ENCODE assay signal across 7 mouse cellular contexts in the genomic region with DNA sequence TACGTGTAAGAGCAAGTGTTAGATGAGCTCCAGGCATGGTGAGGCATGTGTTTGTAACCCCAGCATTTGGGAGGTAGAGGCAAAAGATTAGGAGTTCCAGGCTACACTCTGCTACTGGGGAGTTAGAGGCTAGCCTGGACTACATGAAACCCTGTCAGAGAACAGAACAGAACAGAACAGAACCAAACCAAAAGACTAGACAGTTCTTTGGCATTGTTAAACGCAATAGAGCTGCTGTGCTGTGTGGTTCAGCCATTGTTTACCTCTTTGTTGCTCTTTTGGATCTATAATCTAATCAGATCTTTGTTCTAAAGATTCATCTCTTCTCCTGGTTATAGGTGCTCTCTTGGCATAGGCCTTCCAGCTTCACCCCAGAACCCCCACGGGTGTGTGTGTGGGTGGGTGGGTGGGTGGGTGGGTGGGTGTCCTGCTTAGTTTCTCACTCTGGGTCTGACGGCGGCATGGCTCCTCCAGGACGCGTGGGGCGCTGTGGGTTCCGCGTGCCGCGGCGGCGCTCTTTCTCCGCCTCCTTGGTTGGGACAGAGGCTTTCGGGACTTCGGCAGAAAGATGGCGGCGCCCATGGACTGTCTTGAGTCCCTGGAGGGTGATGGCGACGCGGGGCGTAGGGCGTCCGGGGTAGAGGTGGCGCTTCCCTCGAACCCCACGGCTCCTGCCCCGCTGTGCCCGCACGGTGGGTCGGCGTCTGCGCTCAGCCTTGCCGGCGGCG. TPM values are rescaled to one million over a fixed set of nuclear protein-coding genes. Genes with fewer than 3 reads are reported as not detected.
A peak's percentile ranks its signal among the peaks of the same experiment; 100 is the strongest.
DNase-seq lines count a peak whose midpoint lies in the region; ATAC-seq and TF ChIP-seq lines count a peak whose summit lies in the region.

No protein-coding gene starts in this region.

- H3K27ac ChIP-seq in embryonic facial prominence, embryonic 13.5 days: peak overlapping the region; percentile 88
- no peak overlapping the region; the same call in 1 of the 2 replicates for H3K27ac ChIP-seq in kidney, adult 2 months (ENCODE audit: insufficient read depth, low read depth, low read length)
- peak overlapping the region; percentile 84 for H3K27ac ChIP-seq in limb, embryonic 12.5 days
- peak overlapping the region; percentile 84 for H3K27ac ChIP-seq in midbrain, embryonic 15.5 days
- H3K27ac ChIP-seq in spleen, adult 2 months (ENCODE audit: insufficient read depth, low read length): peak overlapping the region; percentile 40; the same call in 1 of the 2 replicates

- no peaks in the 10 kb centered on the region for H3K27me3 ChIP-seq in embryonic facial prominence, embryonic 13.5 days
- no peaks in the 10 kb centered on the region for H3K27me3 ChIP-seq in kidney, adult 2 months (replicated peaks; ENCODE audit: control insufficient read depth, insufficient read depth, low read length)
- no peaks in the 10 kb centered on the region for H3K27me3 ChIP-seq in limb, embryonic 12.5 days
- no peaks in the 10 kb centered on the region for H3K27me3 ChIP-seq in midbrain, embryonic 15.5 days (replicated peaks)
- H3K27me3 ChIP-seq in spleen, adult 2 months (ENCODE audit: control insufficient read depth, insufficient read depth, low read length): no peaks in the 10 kb centered on the region

- 5% methylated on average over 37 of the region's 37 CpGs for WGBS in embryonic facial prominence, embryonic 13.5 days
- 5% methylated on average over 37 of the region's 37 CpGs for WGBS in kidney, adult 2 months
- WGBS in limb, embryonic 12.5 days: 4% methylated on average over 37 of the region's 37 CpGs
- 4% methylated on average over 37 of the region's 37 CpGs for WGBS in midbrain, embryonic 15.5 days
- 5% methylated on average over 37 of the region's 37 CpGs for WGBS in spleen, adult 2 months

- peak; percentile 90 for DNase-seq in adrenal gland, postnatal 36 days
- peak; percentile 86 to 89 for DNase-seq in heart, adult 18-20 months
- peak; percentile 89 for DNase-seq in kidney, adult 2 months
- DNase-seq in spleen, adult 2 months (ENCODE audit: low read depth in 1 of 2, low spot score in 2 of 2): peak; percentile 65 to 75

- H3K4me2 ChIP-seq in embryonic facial prominence, embryonic 13.5 days: peak overlapping the region; percentile 62
- peak overlapping the region; percentile 59 for H3K4me2 ChIP-seq in limb, embryonic 12.5 days
- peak overlapping the region; percentile 78 for H3K4me2 ChIP-seq in midbrain, embryonic 15.5 days

- peak; percentile 92 for ATAC-seq in embryonic facial prominence, embryonic 13.5 days (ENCODE audit: insufficient number of reproducible peaks, insufficient read depth, low FRiP score, low TSS enrichment, low read depth)
- peak; percentile 93 for ATAC-seq in limb, embryonic 12.5 days (ENCODE audit: insufficient number of reproducible peaks, insufficient read depth, low FRiP score, low TSS enrichment, low read depth)
- ATAC-seq in midbrain, embryonic 15.5 days (replicated peaks): peak; percentile 99

- H3K4me1 ChIP-seq in embryonic facial prominence, embryonic 13.5 days: no peaks in the 10 kb centered on the region
- H3K4me1 ChIP-seq in kidney, adult 2 months (ENCODE audit: control insufficient read depth, insufficient read depth, low read length): no peaks in the 10 kb centered on the region
- no peaks in the 10 kb centered on the region; the same call in 1 of the 2 replicates for H3K4me1 ChIP-seq in limb, embryonic 12.5 days (replicated peaks)
- 0 out of 2 replicates have a peak, but pooled peaks cover 4% of the 10 kb centered on the region for H3K4me1 ChIP-seq in midbrain, embryonic 15.5 days
- no peaks in the 10 kb centered on the region; the same call in 1 of the 2 replicates for H3K4me1 ChIP-seq in spleen, adult 2 months (ENCODE audit: control insufficient read depth, insufficient read depth, insufficient read length)

- no peaks in the 10 kb centered on the region for H3K9me3 ChIP-seq in embryonic facial prominence, embryonic 13.5 days
- H3K9me3 ChIP-seq in limb, embryonic 12.5 days: no peaks in the 10 kb centered on the region
- no peaks in the 10 kb centered on the region for H3K9me3 ChIP-seq in midbrain, embryonic 15.5 days

- H3K9ac ChIP-seq in embryonic facial prominence, embryonic 13.5 days: peak overlapping the region; percentile 89
- H3K9ac ChIP-seq in limb, embryonic 12.5 days (replicated peaks): peak overlapping the region; percentile 81
- H3K9ac ChIP-seq in midbrain, embryonic 15.5 days: peak overlapping the region; percentile 84

- peak overlapping the region; percentile 77 for H3K4me3 ChIP-seq in embryonic facial prominence, embryonic 13.5 days
- H3K4me3 ChIP-seq in kidney, adult 2 months (ENCODE audit: insufficient read depth, low read depth, low read length): peak overlapping the region; percentile 87
- H3K4me3 ChIP-seq in limb, embryonic 12.5 days (replicated peaks): peak overlapping the region; percentile 78
- peak overlapping the region; percentile 94 for H3K4me3 ChIP-seq in midbrain, embryonic 15.5 days
- H3K4me3 ChIP-seq in spleen, adult 2 months (ENCODE audit: extremely low read depth, insufficient read depth, insufficient read length): peak overlapping the region; percentile 94

- H3K36me3 ChIP-seq in embryonic facial prominence, embryonic 13.5 days: peaks cover 18% of the 10 kb centered on the region
- H3K36me3 ChIP-seq in kidney, adult 2 months (ENCODE audit: control insufficient read depth, insufficient read depth, low read length): no peaks in the 10 kb centered on the region
- H3K36me3 ChIP-seq in limb, embryonic 12.5 days: peaks cover 13% of the 10 kb centered on the region; the same call in 1 of the 2 replicates
- H3K36me3 ChIP-seq in midbrain, embryonic 15.5 days (replicated peaks): no peaks in the 10 kb centered on the region
- peaks cover 2% of the 10 kb centered on the region for H3K36me3 ChIP-seq in spleen, adult 2 months (ENCODE audit: control insufficient read depth, insufficient read depth, low read length)

- peak; percentile 68 for TF ChIP-seq CTCF in kidney, adult 2 months (conservative IDR thresholded peaks at IDR 0.05; ENCODE audit: insufficient read depth, insufficient read length, low read depth, low read length)
- peak; percentile 74 for TF ChIP-seq CTCF in spleen, adult 2 months (IDR thresholded peaks at IDR 0.05; ENCODE audit: extremely low read depth, insufficient read depth, insufficient read length, insufficient replicate concordance)

- TF ChIP-seq POLR2A in kidney, adult 2 months (IDR thresholded peaks at IDR 0.05; ENCODE audit: low read depth, low read length): no peak
- TF ChIP-seq POLR2A in spleen, adult 2 months (IDR thresholded peaks at IDR 0.05; ENCODE audit: low read depth, low read length): peak; percentile 30; the same call in 1 of the 2 replicates

RNA-seq across cellular contexts. Expression of gene Zcchc4, which starts 7.5 kb away (rescaled TPM):
- 10 to 100 TPM in 1 of 2 experiments, 1 to 10 TPM in 1; 9.5 to 11.2 TPM for total RNA-seq in adrenal gland, postnatal 36 days (2021)
- polyA plus RNA-seq in embryonic facial prominence, embryonic 13.5 days (2015; fragmentation: Nextera tagmentation; extraction: Ambion mirVana): 19.2 and 20.0 TPM in 2 replicates
- 1 to 10 TPM; 6.7 to 9.3 TPM for total RNA-seq in heart, adult 18-20 months (2021)
- 6.3 and 6.5 TPM in 2 replicates for polyA plus RNA-seq in kidney, adult 2 months (2012; rRNA removed)
- 23.0 and 25.6 TPM in 2 replicates for polyA plus RNA-seq in limb, embryonic 12.5 days (2016; fragmentation: Nextera tagmentation; extraction: Ambion mirVana)
- polyA plus RNA-seq in midbrain, embryonic 15.5 days (2015; fragmentation: Nextera tagmentation; extraction: Ambion mirVana): 11.3 and 13.1 TPM in 2 replicates
- polyA plus RNA-seq in spleen, adult 2 months (2012; rRNA removed): 5.0 and 5.2 TPM in 2 replicates

RNA-seq across cellular contexts. Expression of gene Pi4k2b, which starts 41.3 kb away (rescaled TPM):
- total RNA-seq in adrenal gland, postnatal 36 days (2021): 10 to 100 TPM; 11.4 to 11.7 TPM
- polyA plus RNA-seq in embryonic facial prominence, embryonic 13.5 days (2015; fragmentation: Nextera tagmentation; extraction: Ambion mirVana): 19.2 and 22.3 TPM in 2 replicates
- 1 to 10 TPM; 1.5 to 2.6 TPM for total RNA-seq in heart, adult 18-20 months (2021)
- polyA plus RNA-seq in kidney, adult 2 months (2012; rRNA removed): 8.5 and 10.4 TPM in 2 replicates
- polyA plus RNA-seq in limb, embryonic 12.5 days (2016; fragmentation: Nextera tagmentation; extraction: Ambion mirVana): 22.3 and 22.7 TPM in 2 replicates
- polyA plus RNA-seq in midbrain, embryonic 15.5 days (2015; fragmentation: Nextera tagmentation; extraction: Ambion mirVana): 3.3 and 3.4 TPM in 2 replicates
- 4.5 and 9.4 TPM in 2 replicates for polyA plus RNA-seq in spleen, adult 2 months (2012; rRNA removed)

RNA-seq across cellular contexts. Expression of gene Anapc4, which starts 51.1 kb away (rescaled TPM):
- 10 to 100 TPM; 59.2 to 65.3 TPM for total RNA-seq in adrenal gland, postnatal 36 days (2021)
- 118 and 122 TPM in 2 replicates for polyA plus RNA-seq in embryonic facial prominence, embryonic 13.5 days (2015; fragmentation: Nextera tagmentation; extraction: Ambion mirVana)
- 10 to 100 TPM; 28.8 to 31.5 TPM for total RNA-seq in heart, adult 18-20 months (2021)
- polyA plus RNA-seq in kidney, adult 2 months (2012; rRNA removed): 16.6 and 24.5 TPM in 2 replicates
- 125 and 128 TPM in 2 replicates for polyA plus RNA-seq in limb, embryonic 12.5 days (2016; fragmentation: Nextera tagmentation; extraction: Ambion mirVana)
- 115 TPM in 2 replicates for polyA plus RNA-seq in midbrain, embryonic 15.5 days (2015; fragmentation: Nextera tagmentation; extraction: Ambion mirVana)
- polyA plus RNA-seq in spleen, adult 2 months (2012; rRNA removed): 7.5 and 9.4 TPM in 2 replicates
